Mouse (Mus musculus): ENCODE results near the gene Fam166b.

Gene Fam166b

DNA sequence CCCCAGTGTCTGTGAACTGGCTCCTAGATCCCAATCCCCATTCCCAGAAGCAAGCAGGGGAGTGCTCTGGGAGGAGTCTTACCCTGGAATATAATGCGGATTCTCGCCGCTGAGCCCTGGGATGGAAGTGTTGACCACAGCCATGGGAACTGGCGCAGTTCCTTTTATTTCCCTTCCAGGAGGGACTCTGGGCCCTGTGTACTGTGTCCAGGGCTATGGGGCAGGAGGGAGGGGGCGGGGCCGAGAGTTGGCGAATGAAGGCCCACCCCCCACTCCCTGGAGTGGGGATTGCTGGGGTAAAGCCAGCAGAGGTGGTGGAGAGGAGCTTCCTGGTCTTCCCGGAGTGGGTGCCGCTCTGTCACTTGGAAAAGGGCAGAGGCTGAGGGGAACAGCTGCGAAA is at the start of gene Fam166b:
TSS of gene Fam166b (minus strand) at position 189 of the 400 bp plus-strand sequence.
- no peak for DNase-seq (ENCODE audit: low read depth, low spot score)

DNA sequence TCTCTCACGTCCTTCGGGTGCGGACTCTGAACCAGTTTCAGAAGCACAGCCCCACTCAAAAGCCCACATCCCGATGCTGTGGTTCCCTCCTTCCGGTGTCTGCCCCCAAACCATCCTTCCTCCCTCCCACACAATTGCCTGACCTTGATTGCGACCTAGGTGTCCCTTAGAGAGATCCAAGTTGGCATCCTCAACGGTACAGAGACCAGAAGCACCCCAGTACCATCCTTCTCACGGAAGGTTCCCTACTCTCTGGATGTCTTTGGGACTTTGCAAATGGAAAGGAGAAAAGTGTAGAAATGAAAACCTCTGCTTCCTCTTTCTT is 49.6 kb upstream of the Fam166b start:
- DNase-seq (ENCODE audit: low read depth, low spot score) = no peak

- peak; percentile 93 for DNase-seq (ENCODE audit: low read depth, low spot score)
These were observed 49.1 kb upstream of the Fam166b start for GRCm38 (mm10) chr4:43477857-43478533.

DNA sequence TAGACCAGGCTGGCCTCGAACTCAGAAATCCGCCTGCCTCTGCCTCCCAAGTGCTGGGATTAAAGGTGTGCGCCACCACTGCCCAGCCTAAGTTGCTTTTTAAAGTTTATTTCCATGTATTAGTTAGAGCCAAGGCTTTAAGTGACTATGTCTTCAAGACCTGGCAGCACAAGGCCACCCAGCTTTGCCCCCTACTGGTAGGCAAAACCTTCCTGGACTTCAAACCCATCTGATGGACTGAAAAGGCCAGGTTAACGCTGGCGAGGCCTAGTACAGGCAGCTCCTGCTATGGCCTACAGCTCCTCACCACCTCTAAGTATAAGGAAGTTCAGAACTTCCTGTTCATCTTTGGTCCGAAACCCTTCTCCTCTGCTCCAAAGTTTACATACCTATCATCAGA is 47.7 kb upstream of the Fam166b start:
- peak; percentile 44 for DNase-seq (ENCODE audit: low read depth, low spot score)

DNA sequence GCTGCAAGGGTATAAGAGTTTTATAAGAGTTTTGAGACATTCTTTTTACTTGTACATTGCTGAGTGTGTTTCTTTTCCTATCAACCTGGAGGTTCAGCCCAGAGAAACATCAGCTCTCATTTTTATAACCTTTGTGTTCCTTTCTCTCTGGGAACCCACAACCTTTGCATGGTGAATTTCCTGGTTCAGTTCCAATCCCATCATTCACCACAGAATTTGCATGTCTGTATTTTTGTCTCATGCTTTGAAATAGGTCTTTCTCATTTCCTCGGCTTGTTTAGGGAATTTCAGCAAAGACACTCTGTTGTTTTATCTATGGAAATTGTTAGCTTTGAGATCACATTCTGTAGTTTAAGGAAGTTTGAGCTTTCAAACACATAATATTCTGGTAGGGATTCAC is 44.7 kb upstream of the Fam166b start:
- DNase-seq (ENCODE audit: low read depth, low spot score) = peak; percentile 37

GRCm38 (mm10) chr4:43470301-43470700 is 41.4 kb upstream of the Fam166b start:
- no peak for DNase-seq (ENCODE audit: low read depth, low spot score)

- DNase-seq (ENCODE audit: low read depth, low spot score) = no peak
These were observed 37.9 kb upstream of the Fam166b start for GRCm38 (mm10) chr4:43466872-43467271.

DNA sequence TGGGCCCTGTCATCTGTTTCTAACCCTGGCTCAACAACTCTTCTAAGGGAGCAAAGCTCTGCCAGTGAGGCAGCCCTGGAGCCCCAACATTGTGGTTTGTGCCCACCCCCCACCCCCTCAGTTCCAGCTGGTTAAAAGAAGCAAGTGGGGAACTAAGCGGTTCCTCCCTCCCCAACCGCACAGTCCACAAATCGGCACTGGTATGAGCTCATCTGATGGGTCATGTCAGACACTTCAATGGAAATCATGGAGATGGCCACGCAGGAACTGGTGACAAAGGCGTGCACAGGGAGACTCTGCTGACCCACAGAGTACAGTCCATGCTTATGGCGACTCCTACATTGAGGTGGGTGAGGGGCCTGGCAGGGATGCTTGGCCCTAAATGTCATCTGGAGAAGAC is 37.0 kb upstream of the Fam166b start:
- DNase-seq (ENCODE audit: low read depth, low spot score) = no peak

DNA sequence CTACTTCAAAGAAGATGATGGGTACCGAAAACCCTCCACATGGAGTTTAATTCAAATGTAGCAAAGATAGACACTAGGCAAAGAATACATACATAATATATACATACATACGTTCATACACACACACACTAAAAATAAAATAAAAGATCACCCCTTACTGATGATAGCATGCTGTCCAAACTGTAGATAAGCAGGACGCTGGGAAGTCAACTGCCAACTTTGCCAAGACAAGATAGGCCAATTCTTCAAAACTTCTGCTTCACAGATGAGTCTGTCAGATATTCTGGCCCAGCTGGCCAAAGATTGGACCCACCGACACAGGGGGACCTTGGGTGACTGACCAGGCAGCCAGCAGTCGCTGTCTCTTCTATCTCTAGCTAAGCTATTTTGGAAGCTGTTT is 34.2 kb upstream of the Fam166b start:
- no peak for DNase-seq (ENCODE audit: low read depth, low spot score)

GRCm38 (mm10) chr4:43457124-43457523 is 28.2 kb upstream of the Fam166b start:
- peak; percentile 36 for DNase-seq (ENCODE audit: low read depth, low spot score)

- DNase-seq (ENCODE audit: low read depth, low spot score) = peak; percentile 86
These were observed 27.5 kb upstream of the Fam166b start for GRCm38 (mm10) chr4:43456470-43456869.

DNA sequence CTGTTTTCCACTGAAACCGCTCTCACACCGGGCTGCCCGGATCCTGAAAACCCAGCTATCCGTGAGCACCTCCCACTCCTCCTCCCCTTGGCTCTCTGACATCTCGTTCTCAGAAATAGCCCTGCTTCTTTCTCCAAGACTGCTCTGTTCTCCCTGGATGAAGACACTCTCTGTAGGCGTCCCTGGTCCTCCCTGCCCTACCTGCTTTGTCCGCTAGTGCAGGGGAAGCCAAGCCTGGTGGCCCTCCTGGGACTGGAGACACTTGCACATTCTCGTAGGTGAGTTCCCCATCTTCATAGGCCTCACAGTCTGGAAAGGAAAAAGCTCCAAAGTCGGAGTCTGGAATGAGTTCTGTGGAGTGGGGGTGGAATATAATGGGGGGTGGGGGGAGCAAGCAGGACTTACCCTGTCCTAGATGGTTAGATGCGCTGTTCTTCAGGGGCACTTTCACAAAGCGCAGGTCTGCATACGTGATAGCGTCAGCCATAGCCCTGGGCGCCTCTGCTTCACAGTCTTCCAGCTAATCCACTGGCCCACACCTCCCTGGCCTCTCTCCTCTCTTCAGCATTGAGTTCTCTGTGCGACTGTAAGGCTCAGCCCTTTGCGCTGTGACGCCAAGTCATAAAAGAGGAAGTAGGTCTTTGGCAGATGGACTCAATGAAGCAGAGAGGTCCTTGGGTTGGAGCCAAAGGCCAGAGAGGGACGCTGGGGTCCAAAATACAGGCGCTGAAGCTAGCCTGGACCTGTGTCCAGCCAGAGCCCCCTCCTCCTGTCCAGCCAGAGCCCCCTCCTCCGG is 25.3 kb upstream of the Fam166b start, which contains the start of gene Cd72:
TSS of gene Cd72 (minus strand) at position 588 of the 796 bp plus-strand sequence.
- DNase-seq (ENCODE audit: low read depth, low spot score) = peak; percentile 17

GRCm38 (mm10) chr4:43453413-43453812 is 24.5 kb upstream of the Fam166b start:
- DNase-seq (ENCODE audit: low read depth, low spot score) = no peak

DNA sequence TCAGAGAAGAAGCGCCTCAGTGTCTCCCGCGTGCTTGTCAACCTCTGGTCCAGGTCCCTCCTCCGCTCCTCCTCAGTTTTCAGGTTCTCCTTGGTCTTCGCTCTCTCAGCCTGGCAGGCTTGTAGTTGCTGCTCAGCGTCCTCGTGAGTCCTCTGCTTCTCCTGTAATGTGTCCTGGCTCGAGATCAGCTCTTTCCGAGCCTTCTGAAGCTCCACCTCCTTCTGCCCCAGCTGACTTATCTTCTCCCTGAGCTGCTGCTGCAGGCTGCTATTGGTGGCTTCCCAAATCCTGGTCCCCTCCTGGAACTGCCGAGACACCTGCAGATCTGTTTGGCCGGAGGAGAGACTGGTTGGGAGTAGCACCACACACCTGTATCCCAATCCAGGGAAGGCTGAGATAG is 23.4 kb upstream of the Fam166b start:
- DNase-seq (ENCODE audit: low read depth, low spot score) = no peak

DNA sequence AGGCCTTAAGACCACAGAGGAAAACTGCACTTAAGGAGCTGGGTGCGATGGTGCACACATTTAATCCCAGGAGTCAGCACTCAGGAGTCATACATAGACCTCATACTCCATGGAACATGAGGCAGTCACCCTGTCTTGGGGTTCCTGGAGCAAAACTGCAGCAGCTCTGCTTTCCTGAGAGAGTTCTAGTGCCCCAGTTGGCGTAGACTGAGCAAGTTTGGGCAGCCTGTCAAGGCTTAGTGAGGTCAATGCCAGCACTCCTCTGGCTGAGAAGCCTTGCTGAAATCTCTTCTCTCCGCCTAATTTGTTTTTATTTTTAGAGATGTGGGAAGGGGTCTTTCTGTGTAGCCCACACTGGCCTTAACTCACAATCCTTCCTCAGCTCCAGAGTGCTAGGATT is 19.6 kb upstream of the Fam166b start:
- no peak for DNase-seq (ENCODE audit: low read depth, low spot score)

GRCm38 (mm10) chr4:43447251-43447650 is 18.3 kb upstream of the Fam166b start:
- no peak for DNase-seq (ENCODE audit: low read depth, low spot score)

- DNase-seq (ENCODE audit: low read depth, low spot score) = peak; percentile 43
These were observed 14.6 kb upstream of the Fam166b start for GRCm38 (mm10) chr4:43443511-43443910.

DNA sequence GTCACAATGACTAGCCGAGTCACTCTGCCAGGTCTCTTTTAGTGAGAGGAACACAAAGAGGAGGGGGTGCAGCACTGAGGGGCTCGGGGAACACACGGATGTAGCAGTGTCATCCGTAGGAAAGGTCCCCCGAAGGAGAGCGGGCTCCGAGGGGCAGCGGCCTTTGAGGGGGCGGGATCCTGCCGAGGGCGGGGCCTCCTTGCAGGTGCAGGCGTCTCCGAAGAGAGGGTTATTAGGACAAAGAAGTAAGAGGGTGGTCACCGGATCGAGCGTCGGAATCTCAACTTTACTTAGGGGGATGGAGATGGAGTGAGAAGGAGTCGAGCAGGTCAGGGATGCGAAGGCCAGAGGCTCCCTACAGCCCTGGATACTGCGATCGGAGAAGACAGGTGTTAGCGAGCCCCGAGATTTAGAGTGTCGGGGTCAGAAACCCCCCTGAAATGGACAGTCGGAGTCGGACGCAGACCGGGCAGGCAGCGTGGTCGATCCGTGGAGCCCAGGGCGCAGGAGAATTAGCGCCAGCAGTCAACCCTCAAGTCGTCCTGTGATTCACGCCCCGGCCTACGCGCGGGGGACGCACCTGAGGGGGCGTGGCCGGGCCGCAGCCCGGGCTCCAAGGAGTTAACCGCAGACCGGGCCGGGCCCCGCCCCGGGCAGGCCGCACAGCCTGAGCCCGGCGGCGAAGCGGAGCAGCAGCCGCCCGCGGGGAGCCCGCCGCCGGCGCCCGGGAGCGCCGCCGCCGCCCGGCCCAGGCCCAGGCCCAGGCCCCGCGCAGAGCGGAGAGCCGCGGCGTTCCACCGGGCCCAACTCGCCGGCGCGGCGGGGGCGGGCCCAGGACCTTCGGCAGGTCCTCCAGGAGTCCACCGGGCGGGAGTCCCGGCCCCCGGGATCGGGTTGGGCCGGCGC is 13.8 kb upstream of the Fam166b start:
- peak; percentile 89 for DNase-seq (ENCODE audit: low read depth, low spot score)

DNA sequence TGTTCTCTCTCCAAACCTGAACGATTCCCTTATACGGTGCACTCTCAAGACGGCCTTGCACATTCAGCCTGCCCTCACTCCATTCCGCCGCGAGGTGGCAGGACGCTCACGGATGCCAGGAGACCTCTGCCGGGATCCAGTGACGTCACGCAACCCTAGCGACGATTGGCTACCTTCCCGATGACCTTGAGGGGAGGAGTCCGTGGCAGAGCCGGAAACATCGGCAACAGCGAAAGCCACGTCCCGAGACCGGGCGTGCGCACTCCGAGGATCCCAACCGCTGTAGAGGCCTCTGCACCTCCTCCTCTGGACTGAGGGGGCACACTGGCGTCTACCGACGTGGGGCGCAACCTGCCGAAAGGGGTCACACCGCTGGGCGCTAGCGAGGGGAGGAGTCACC is 13.1 kb upstream of the Fam166b start:
- peak; percentile 99 for DNase-seq (ENCODE audit: low read depth, low spot score)

- DNase-seq (ENCODE audit: low read depth, low spot score) = no peak
These were observed 12.7 kb upstream of the Fam166b start, which contains the start of gene Tesk1 for GRCm38 (mm10) chr4:43441639-43442038. Gene Tesk1, plus strand, starts transcription at chr4:43441939.

- DNase-seq (ENCODE audit: low read depth, low spot score) = no peak
These were observed 3.9 kb upstream of the Fam166b start for GRCm38 (mm10) chr4:43432832-43433231.

GRCm38 (mm10) chr4:43431690-43432089 is 2.8 kb upstream of the Fam166b start:
- DNase-seq (ENCODE audit: low read depth, low spot score) = peak; percentile 81

Measured in CD4-positive helper T cell, adult 2 months (primary cell).